Mouse (Mus musculus) heart, embryonic 14.5 days (tissue): ENCODE data around the gene Prss45. TPM values are rescaled to one million over a fixed set of nuclear protein-coding genes. Genes with fewer than 3 reads are reported as not detected.
A peak's percentile ranks its signal among the peaks of the same experiment; 100 is the strongest.

ENCODE experiments used
- ATAC-seq: fragments of 200-750 bp; cut with Nextera tagmentation; 2 replicates; pipeline ENCODE4 v1.8.0; 2017; ENCODE audit warnings: low read depth, moderate TSS enrichment; ENCODE audit not compliant: insufficient number of reproducible peaks, insufficient read depth, low FRiP score
- H3K27ac ChIP-seq, 2 experiments: fragments of 200-500 bp in 1 of 2; fragments of 300-500 bp in 1 of 2; sonication (generic) in 1 of 2; replicated peaks in 1 of 2; 2 replicates each; pipeline ENCODE4 v1.5.1; 2012 to 2014; ENCODE audit warnings: low read depth in 2 of 2, low read length in 2 of 2, control low read depth in 1 of 2, mild to moderate bottlenecking in 1 of 2, mixed read lengths in 1 of 2; ENCODE audit not compliant: control insufficient read depth in 1 of 2, insufficient read depth in 1 of 2
- H3K27me3 ChIP-seq: fragments of 300-500 bp; sonication (generic); 2 replicates; pipeline ENCODE4 v1.6.1; 2014; ENCODE audit warnings: mild to moderate bottlenecking, low read length, control low read depth; ENCODE audit not compliant: control insufficient read depth, insufficient read depth
- H3K36me3 ChIP-seq: fragments of 300-500 bp; sonication (generic); 2 replicates; pipeline ENCODE4 v1.6.1; 2014; ENCODE audit warnings: mild to moderate bottlenecking, control low read depth, low read length, mixed read lengths; ENCODE audit not compliant: control insufficient read depth, insufficient read depth
- H3K4me1 ChIP-seq, 2 experiments: fragments of 200-500 bp in 1 of 2; fragments of 300-500 bp in 1 of 2; sonication (generic) in 1 of 2; 2 replicates each; pipeline ENCODE4 v1.6.1; 2012 to 2014; ENCODE audit warnings: low read length in 2 of 2, control low read depth in 1 of 2, mixed read lengths in 1 of 2; ENCODE audit not compliant: control insufficient read depth in 2 of 2, insufficient read depth in 2 of 2
- H3K4me2 ChIP-seq: fragments of 300-500 bp; sonication (generic); 2 replicates; pipeline ENCODE4 v1.6.1; 2014; ENCODE audit warnings: mild to moderate bottlenecking, low read length
- H3K4me3 ChIP-seq, 2 experiments: fragments of 200-500 bp in 1 of 2; fragments of 300-500 bp in 1 of 2; sonication (generic) in 1 of 2; 2 replicates each; pipeline ENCODE4 v1.5.1; 2012 to 2014; ENCODE audit warnings: low read length in 2 of 2, mild to moderate bottlenecking in 2 of 2, control low read depth in 1 of 2, low read depth in 1 of 2, moderate library complexity in 1 of 2; ENCODE audit not compliant: control insufficient read depth in 1 of 2, insufficient read depth in 1 of 2
- H3K9ac ChIP-seq: fragments of 300-500 bp; sonication (generic); 2 replicates; pipeline ENCODE4 v1.6.1; 2014; ENCODE audit warnings: mild to moderate bottlenecking, low read length
- H3K9me3 ChIP-seq: fragments of 300-500 bp; sonication (generic); 2 replicates; pipeline ENCODE4 v1.6.1; 2016; ENCODE audit warnings: low read length, control low read depth; ENCODE audit not compliant: control insufficient read depth
- WGBS: fragments of 180-500 bp; shearing (Covaris S2); extraction: QIAGEN DNeasy Blood & Tissue Kit; methylation state at CpG from one replicate; pipeline ENCODE4 v1.1.7; 2014; 5-methylcytosine and 5-hydroxymethylcytosine counted together
- polyA plus RNA-seq: library from polyadenylated mRNA; unstranded; fragments of >200 nt; fragmentation: Nextera tagmentation; extraction: Ambion mirVana; gene quantifications from 2 replicates; pipeline ENCODE4 v1.2.1, GENCODE M21; 2014

Gene Prss45
- polyA plus RNA-seq, 1 experiment from 2014 or later = not detected

GRCm38 (mm10) chr9:110857781-110858472 is 23.5 kb downstream of the Prss45 start, which contains the start of gene Prss50:
TSS of gene Prss50 (plus strand) at chr9:110857967.
- peaks cover 18% of the 10 kb centered on the region for H3K27me3 ChIP-seq
- H3K27ac ChIP-seq = no peak within 1 kb of the TSS
- no peak for ATAC-seq
- no peaks in the 10 kb centered on the region for H3K9me3 ChIP-seq
- H3K4me1 ChIP-seq = peaks cover 3 to 5% of the 10 kb centered on the region in 2 experiments; a peak in 2 of 4 replicates
- peak within 1 kb of the TSS; percentile 64 for H3K4me2 ChIP-seq
- peak within 1 kb of the TSS in 1 of 2 experiments; percentile 26; a peak in 3 of 4 replicates for H3K4me3 ChIP-seq
- no peaks in the 10 kb centered on the region for H3K36me3 ChIP-seq
- peak within 1 kb of the TSS; percentile 38; the same call in 1 of the 2 replicates for H3K9ac ChIP-seq
- 11% methylated on average over 34 of the region's 50 CpGs for WGBS

GRCm38 (mm10) chr9:110858523-110858922 is 24.1 kb downstream of the Prss45 start:
- Histone ChIP-seq H3K4me3 (no peak overlapping the region), H3K9me3 (no peaks in the 10 kb centered on the region), H3K9ac (no peak overlapping the region), H3K27ac (no peak overlapping the region), H3K36me3 (no peaks in the 10 kb centered on the region), H3K27me3 (peaks cover 18% of the 10 kb centered on the region), H3K4me1 (peaks cover 3 to 5% of the 10 kb centered on the region in 2 experiments; a peak in 2 of 4 replicates), H3K4me2 (no peak overlapping the region)
- WGBS = 61% methylated on average over 5 of the region's 5 CpGs
- no peak for ATAC-seq

GRCm38 (mm10) chr9:110858967-110859596 is 24.7 kb downstream of the Prss45 start:
- WGBS = 83% methylated on average over 5 of the region's 5 CpGs
- Histone ChIP-seq H3K4me3 (no peak overlapping the region), H3K9ac (no peak overlapping the region), H3K27ac (no peak overlapping the region), H3K9me3 (no peaks in the 10 kb centered on the region), H3K4me1 (peaks cover 3 to 5% of the 10 kb centered on the region in 2 experiments; a peak in 2 of 4 replicates), H3K36me3 (no peaks in the 10 kb centered on the region), H3K4me2 (no peak overlapping the region), H3K27me3 (peaks cover 18% of the 10 kb centered on the region)
- no peak for ATAC-seq

GRCm38 (mm10) chr9:110871030-110871429 is 36.6 kb downstream of the Prss45 start:
- no peak overlapping the region for H3K27ac ChIP-seq
- H3K9me3 ChIP-seq = no peaks in the 10 kb centered on the region
- H3K4me1 ChIP-seq = peaks cover 3 to 6% of the 10 kb centered on the region in 2 experiments; a peak in 2 of 4 replicates
- no peak overlapping the region for H3K4me2 ChIP-seq
- ATAC-seq = no peak
- no peaks in the 10 kb centered on the region for H3K36me3 ChIP-seq
- peaks cover 26% of the 10 kb centered on the region for H3K27me3 ChIP-seq
- WGBS = 20% methylated on average over 7 of the region's 7 CpGs
- H3K4me3 ChIP-seq = no peak overlapping the region
- no peak overlapping the region for H3K9ac ChIP-seq

GRCm38 (mm10) chr9:110873681-110874659 is 39.6 kb downstream of the Prss45 start:
- Histone ChIP-seq H3K36me3 (no peaks in the 10 kb centered on the region), H3K27me3 (peaks cover 26% of the 10 kb centered on the region), H3K4me2 (peak overlapping the region; percentile 60), H3K27ac (no peak overlapping the region), H3K9ac (peak overlapping the region; percentile 45), H3K9me3 (no peaks in the 10 kb centered on the region), H3K4me3 (peak overlapping the region; percentile 10 to 26; a peak in 2 of 4 replicates), H3K4me1 (peaks cover 12 to 19% of the 10 kb centered on the region in 2 experiments)
- ATAC-seq = no peak
- WGBS = 11% methylated on average over 40 of the region's 40 CpGs

GRCm38 (mm10) chr9:110874660-110875191 is 40.3 kb downstream of the Prss45 start:
- Histone ChIP-seq H3K9me3 (no peaks in the 10 kb centered on the region), H3K4me2 (no peak overlapping the region), H3K36me3 (no peaks in the 10 kb centered on the region), H3K27me3 (peaks cover 26% of the 10 kb centered on the region), H3K4me1 (peaks cover 17 to 26% of the 10 kb centered on the region in 2 experiments), H3K9ac (no peak overlapping the region), H3K27ac (no peak overlapping the region), H3K4me3 (no peak overlapping the region)
- 33% methylated on average over 3 of the region's 3 CpGs for WGBS
- no peak for ATAC-seq

- H3K27me3 ChIP-seq = peaks cover 26% of the 10 kb centered on the region
- H3K9me3 ChIP-seq = no peaks in the 10 kb centered on the region
- no peaks in the 10 kb centered on the region for H3K36me3 ChIP-seq
- H3K4me2 ChIP-seq = no peak overlapping the region
- 50% methylated on average over 4 of the region's 6 CpGs for WGBS
- no peak for ATAC-seq
- H3K9ac ChIP-seq = no peak overlapping the region
- H3K4me3 ChIP-seq = no peak overlapping the region
- H3K27ac ChIP-seq = no peak overlapping the region
- H3K4me1 ChIP-seq = peaks cover 18 to 29% of the 10 kb centered on the region in 2 experiments
Observed at GRCm38 (mm10) chr9:110875288-110875695, 40.9 kb downstream of the Prss45 start.
